Mouse (Mus musculus) brain, adult 2 months (tissue): ENCODE measurements at regions not wholly inside any gene's neighbourhood (a gene's known extent, or its start where the extent isn't known, plus 50 kb on each side); places are given as distances from the start of the nearest gene placed in this dataset.
"Not testable (repeated sequence)": the region's sequence is repeated elsewhere in the genome, so short reads cannot be mapped to it uniquely, and the experiment has no call there.

ENCODE experiments used
- DNase-seq: peaks from one replicate; pipeline ENCODE4 v3.0.0; 2011; ENCODE audit warnings: low read depth, low spot score

DNA sequence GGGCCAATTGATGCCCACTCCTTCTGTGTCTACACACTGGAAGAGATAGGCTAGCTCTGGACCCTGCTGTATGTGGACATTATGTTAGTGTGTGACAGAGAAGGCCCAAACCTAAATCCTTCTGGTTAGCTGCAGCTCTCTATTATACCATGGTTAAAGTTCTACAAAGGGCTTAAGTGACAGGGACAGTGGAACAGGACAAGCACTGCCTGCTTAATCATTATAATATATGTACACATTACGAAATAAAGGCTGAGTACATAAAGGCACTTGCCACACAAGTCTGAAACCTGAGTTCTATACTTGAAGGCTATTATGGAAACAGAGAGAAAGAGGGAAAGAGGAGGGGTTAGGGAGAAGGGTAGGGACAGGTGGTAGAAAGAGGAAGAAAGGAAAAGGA, 55.2 kb downstream of the Rdh14 start:
- no peak for DNase-seq

DNA sequence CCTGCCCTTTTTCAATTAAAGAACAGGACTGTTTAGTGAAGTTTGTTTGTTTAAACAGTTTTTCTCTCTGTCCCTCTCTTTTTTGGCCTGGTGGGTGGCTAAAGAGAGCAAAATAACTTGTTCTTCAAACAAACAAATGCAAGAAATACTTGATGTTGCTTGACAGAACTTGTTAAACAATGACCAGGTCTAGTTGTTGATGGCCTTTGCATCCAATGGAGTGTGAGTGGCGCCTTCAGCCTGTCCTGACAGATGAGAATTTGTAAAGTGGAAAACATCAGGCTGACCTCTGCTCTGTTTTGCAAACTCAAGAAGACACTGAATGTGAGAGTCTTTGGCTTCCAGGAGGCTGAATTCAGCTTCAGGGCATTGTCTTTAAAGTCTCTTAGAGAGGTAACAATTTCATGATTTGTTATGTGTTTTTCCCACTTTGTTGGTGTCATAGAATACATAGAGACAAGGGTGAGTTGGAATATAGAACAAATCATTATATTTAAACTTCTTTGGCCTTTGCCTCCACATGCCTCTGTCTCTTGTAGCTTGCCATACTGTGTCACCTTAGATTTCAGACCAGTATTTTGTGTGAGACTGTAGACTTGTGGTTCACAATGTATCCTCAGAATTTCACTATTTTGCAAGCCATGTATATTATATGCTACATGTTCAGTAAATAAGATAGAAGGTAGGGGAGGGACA, 67.5 kb downstream of the Rdh14 start:
- no peak for DNase-seq

DNA sequence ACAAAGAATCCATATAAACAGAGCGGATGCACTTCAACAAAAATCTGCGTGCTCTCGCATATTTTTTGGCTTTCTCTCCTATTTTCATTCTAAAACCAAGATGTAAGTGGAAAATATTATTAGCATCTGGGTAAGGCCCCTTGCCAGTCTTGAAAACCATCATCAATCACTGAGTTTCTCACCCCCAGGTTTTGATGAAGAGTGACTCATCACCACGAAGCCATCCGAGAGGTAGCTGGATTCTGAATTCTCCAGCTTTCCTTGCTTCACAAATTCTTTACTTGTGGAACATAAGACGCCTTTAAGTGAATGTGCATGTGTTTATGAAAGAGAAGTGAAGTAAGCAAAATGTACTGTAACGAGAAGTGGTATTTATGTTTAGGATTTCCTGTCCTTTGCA, 71.2 kb downstream of the Rdh14 start:
- no peak for DNase-seq

DNA sequence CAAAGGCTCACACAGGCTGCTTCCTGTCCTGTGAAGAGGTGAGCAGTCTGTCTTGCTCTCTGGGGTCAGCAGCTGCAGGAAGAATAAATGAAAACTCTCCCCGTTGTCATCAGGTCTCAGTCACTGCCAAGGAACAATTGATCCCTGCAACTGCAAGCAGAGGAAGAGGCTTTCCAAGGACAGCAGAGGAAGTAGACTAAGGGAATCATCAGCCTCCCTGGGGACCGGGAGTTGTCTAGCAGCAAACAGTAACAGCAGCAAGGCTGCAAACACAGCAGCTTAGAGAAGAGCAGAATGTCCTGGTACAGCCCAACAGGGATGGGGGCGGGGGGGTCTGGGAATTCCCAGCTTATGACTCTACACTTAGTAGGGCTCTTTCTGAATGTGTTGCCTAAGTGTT, 72.4 kb downstream of the Rdh14 start:
- no peak for DNase-seq

DNA sequence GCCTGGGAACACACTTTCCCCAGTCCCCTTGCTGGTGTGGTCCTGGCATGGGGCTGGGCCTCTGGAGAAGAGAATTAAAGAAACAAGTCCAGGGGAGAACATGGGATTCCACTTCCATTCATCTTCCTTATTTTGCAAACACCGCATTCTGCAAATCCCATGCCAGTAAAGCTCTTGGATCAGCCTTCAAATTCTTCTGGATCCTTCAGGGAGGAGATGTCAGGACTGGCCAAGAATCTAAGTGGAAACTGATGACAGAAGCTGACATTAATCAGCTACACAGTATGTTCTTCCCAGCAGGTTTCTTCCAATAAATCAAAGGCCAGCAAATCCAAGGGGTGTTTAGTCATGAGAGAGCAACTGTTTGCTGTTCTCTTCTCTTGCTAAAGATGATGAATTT, 83.4 kb downstream of the Rdh14 start:
- peak; percentile 21 for DNase-seq

DNA sequence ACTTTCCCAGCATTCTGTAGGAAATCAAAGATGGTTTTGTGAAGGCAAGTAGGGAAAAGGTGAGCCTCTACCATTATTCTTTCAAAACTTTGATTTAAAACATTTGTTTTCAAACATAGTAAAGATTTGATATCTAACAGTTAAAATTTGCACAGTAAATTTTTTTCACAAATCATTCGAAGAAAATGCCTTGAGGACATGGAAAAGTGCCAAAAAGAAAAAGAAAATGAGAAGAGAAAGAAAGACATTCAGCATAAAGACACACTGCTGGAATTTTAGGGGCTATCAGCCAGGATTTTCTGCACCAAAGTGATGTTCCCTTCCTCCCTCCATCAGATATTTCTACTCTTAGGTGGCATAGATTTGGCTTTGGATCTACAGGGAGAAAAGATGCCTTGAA, 90.2 kb downstream of the Rdh14 start:
- no peak for DNase-seq

DNA sequence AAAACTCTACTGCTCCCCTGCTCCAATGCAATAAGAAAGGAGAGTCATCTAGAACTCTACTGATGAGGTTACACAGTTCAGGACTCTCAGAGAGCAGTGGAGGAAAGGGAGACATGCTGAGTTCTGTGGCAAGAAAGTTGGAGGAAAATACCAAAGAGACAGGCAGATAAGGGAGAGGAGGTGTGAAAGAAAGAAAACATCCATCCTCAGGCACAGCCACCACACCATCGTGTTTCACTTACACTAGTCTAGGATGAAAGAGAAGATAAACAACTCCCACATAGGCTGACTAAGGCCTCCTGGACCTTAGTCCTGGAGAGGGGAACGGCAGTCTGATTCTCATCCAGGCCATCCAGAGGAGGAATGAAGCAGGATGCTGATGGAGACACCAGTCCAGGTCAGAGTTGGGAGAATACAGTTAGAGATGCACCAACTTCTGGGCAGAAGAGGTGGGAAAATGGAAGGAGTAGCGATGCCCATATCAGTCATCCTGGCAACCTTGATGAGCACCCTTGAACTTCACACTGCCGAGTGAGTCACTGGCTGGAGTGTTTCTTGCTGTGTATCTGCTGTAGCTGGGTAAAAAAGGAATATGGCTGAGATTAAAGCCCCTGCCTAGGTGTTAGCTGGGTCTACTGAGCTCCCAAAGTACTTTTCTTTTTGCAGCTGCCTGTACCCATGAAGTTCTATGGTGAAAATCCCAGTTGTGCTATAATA, 91.9 kb downstream of the Rdh14 start:
- no peak for DNase-seq

DNA sequence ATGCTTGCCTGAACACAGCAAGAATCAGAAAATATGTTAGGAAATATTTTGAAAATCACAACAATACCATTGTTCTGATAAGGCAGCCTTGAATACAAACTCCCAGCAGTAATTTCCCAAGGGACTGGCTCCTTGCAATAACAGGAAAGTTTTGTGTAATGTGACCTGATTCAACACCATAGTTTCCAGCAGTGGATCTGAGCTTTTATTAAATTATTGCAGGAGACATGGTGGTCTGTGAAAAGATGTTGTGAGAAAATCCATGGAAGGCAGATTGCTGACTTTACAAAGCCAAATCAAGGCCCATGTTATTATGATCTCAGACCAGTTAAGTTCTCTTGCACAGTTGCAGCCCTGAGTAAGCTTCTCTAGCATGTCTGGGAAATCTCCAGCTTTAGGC, 116.1 kb downstream of the Rdh14 start:
- DNase-seq: no peak

DNA sequence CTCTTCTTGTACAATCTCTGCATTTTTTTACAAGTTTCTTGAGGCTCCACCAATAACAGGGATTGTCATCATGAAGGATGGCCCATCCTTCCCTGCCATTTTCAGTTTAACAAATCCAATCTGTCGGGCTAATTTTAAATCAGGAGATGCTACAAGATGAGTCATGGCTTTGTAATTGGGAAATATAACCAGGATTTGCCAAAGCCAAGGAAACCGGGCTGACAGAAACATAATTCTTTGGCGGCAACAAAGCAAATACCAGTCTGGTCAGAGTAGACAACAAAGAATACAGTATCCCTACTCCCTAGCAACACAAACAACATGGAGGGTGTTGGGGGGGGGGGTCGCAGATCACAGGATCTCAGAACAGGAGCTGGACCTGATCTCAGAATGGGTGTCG, 123.0 kb downstream of the Rdh14 start:
- peak; percentile 43 for DNase-seq

DNA sequence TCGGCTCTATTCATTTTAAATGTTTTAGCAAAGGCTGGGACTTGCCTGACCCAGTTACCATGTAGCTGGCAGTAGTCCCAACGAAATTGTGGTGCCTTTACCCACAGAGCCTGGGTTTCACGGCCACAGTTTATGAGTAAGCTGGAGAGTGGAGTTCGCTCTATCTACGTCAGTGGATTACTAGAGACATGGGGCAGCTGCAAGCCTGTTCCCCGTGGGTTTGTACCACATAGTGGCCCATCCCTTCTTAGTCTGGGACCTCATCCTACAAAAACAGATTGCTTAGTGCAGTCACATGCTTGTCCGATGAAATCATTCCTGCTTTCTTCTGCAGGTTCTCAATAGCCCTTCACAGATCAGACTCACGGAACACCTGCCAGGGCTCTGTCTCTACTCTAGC, 123.7 kb downstream of the Rdh14 start:
- peak; percentile 20 for DNase-seq

DNA sequence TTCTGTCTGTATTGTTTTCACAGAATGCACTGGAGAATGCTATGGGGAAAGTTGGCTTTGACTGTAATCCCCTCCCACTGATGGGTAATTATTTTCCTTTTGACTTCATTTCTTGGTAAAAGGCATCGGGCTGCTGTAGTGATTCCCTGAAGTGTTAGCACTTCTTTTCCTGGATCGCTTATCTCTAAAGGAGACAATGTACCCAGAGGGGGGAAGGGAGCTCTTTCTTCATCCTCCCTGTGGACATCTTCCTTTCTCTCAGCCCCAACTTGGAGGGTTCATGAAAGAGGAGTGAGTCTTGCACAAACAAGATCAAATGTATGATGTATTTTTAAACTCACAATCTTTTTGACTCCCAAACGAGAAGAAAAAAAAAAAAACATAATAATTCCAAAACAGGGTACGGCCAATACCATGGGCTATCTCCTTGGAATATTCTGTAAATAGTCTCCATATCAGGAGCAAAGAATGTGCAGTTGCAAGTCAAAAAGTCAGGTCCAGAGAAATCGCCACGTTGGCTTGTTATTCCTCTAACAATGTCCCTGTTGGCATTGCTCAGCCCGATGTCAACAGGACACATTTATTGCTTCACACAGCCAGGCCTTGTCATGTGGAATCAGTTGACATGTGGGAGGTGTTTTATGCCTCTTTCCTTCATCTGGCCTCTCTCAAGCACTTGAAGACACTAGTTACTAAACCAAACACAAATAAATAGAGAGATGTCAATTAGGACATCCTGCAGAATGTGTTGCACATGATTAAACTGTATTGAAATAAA, 134.1 kb downstream of the Rdh14 start:
- no peak for DNase-seq

DNA sequence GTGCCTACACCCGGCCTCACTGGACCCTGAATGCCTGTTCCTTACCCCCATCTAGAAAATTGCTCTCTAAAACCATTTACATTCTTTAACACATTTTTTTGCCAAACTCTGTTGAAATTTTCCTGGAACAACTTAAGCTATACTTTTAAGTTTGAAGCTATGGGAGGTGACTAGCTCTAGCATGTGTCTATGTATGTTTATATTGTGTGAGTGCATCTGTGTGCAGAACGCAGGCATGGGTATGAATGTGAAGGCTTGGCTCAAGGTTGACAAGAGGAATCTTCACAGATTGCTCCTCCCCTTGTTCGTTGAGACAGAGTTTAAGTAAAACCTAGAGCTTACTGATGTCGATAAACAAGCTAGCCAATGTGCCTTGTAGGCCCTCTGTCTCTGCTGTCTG, 135.4 kb downstream of the Rdh14 start:
- DNase-seq: no peak

DNA sequence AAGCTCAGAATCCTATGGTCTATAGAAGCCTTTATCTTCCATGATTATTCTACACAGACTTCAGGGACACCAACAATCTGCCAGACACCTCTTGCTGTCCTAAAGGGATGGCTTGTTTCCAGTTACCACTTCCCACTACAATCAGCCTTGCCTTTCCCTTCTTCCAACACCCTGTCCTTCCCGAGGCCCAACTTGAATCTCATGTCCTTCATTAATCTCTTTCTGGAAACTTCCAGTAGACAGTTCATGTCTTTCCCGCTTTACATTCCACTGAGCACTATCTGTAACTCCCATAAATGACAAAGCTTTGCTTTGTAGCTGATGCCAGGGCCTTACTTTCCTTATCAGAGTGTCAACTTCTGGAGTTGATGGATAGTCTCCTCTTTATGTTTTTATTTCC, 138.5 kb downstream of the Rdh14 start:
- DNase-seq: no peak

DNA sequence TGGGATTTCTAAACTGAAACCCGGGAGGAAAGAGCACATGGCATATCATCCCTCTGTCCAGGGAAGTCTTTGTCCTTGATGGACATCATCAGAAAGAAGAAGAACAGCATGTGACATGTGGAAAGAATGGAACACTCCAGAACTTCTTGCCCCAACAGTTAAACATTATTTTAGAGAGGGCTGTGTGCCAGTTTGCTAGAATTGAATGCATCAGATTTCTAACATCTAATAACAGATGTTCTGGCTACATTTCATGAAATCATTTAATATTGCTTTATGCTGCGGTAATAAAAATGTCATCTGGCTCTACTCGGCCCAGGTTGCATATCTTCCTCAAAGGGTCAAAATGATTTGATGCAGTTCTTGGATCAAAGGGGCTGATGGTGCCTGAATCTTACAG, 140.4 kb downstream of the Rdh14 start:
- no peak for DNase-seq

DNA sequence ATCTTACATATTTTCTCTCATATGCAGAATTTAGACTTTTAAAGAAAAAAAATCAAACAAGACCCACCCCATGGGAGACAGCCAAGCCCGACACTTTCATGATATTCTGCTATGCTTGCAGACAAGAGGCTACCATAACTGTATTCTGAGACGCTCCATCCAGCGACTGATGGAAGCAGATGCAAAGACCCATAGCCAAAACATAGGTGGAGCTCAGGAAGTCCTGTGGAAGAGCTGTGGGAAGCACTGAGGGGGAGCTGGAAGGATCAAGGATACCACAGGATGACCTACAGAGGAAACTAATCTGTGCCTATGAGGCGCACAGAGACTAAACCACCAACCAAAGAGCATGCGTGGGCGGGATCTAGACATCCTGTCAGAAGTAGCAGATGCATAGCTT, 143.4 kb downstream of the Rdh14 start:
- DNase-seq: no peak

DNA sequence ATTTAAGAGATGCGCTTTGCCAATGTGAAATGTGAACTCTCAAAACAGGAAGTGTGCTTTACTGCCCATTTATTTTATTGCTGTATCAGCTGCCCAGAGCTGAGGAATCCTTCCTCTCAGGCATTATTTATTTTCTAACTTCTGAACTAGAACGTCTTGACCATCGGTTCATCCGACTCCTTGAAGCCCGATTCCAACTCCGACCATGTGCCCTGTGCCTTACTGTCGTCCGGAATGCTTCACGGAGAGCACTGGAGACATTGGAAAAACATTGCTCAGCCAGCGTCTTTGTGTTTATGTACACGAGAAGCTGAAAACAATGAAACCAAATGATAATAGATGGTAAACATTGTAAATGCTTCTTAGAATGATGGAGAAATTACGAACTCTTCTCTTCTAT, 145.7 kb downstream of the Rdh14 start:
- peak; percentile 21 for DNase-seq

DNA sequence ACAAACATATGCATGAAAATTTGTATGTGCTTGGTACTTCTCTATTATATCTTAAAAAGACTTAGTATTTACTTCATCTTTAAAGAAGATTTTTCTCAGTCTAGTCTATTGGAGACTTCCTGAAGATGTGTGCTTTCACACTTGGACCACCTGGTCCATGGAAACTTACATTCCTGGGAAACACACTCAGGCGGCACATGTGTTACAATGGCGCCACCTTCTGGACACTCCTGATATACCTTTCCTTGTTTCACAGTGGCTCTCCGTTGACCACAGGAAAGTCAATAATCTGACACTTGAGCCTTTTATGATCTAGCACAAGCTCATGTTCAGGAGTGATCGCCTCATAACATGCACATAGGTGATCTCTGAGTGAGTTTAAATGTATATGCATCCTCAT, 146.5 kb downstream of the Rdh14 start:
- DNase-seq: peak; percentile 70

DNA sequence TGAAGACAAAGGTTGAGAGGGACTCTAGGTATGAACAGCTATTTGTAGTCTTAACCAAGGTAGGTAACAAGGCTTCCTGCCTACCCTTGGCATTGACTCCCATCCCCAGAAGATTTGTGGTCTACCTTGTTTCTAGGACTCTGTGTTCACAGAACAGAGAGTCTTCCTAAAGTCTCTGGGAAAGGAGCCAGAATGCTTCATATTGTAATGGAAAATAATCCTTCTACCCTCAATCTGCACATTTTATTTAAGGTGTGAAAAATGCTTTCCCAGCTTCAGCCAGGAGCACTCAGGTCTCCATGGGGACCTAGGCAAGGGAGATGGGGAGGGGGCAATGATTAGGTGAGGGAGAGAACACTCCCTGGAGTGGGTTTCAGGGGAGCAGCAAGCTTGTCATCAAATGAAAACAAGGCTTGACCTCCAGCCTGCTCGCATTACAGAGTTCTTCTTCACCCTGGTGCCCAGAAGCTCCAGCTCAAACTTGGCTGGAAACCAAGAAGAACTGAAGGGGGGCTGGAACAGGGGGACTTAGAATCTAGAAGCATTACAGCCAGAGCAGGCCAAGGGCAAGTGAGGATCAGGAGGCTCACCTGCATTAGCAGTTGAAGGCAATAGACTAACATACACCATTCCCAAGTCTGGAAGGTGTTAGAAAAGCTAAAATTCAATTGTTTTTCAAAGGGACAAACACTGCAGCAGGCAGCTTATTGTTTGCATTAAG, 159.1 kb downstream of the Rdh14 start:
- no peak for DNase-seq

DNA sequence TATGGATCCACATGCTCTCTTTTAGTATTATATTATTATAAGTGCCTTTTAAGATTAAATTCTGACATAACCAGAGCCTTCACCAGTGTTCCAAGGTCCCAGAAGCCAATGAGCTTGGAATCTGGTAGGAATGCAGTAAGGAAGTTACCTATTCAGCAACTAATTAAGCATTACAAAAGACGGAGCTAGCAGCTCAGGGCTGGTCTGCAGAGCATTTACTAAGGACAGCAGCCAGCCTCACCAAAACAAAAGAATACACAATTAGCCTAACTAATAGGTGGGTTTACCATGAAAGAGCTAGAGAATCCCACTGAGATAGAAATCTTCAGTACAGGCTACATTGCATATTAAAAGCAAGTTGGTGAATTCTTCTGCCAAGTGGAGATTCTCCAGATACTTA, 164.1 kb downstream of the Rdh14 start:
- not testable (repeated sequence) for DNase-seq

DNA sequence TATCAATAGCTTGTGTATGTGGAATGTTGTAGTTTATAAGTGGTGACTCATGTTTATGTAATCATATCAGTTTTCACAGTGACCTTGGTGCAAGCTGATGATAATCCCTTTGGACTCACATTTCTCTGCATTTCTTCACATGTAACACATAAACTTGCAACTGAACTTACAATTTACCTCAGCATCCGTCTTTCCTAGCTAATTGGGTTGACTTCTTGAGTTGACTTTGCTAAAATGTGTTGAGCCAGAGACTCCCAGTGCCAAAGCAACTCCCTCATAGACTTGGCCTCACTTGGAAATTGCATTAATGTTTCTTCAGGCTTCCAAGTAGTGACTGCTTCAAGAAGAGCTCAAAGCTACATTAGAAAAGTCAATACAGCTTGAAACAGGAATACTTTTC, 172.4 kb downstream of the Rdh14 start:
- DNase-seq: no peak

DNA sequence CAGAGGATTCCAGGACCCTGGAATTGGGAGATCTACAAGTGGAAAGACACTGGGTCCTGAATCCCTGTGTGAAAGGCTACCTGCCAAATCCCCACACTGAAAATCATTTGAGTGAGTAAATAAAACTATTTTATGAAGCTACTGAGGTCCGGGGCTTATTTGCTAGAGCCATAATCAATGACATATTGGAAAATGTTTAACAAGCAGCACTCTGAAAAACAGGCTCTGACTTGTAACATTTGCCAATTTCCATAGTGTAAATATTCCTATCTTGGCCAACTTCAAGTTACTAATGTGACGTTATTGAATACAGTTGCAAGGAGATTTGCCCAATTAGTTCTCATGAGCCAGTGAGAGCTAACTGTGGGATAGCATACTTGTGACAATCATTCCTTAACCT, 177.3 kb downstream of the Rdh14 start:
- DNase-seq: no peak
